Mouse (Mus musculus): ENCODE data around the gene Adgrg5.

- TF ChIP-seq CTCF (IDR thresholded peaks at IDR 0.05; ENCODE audit: control insufficient read depth, insufficient read depth, insufficient replicate concordance, low read depth, low read length) = no peak
- TF ChIP-seq POLR2A (IDR thresholded peaks at IDR 0.05; ENCODE audit: control insufficient read depth, low read depth, low read length) = no peak
These were observed 8.8 kb upstream of the Adgrg5 start for GRCm38 (mm10) chr8:94914701-94915101.
